Mouse (Mus musculus): ENCODE results near the gene Pex10.

GRCm38 (mm10) chr4:155034202-155034601, 32.6 kb upstream of the Pex10 start:
- no peak for TF ChIP-seq CTCF (IDR thresholded peaks at IDR 0.05; ENCODE audit: low read depth)
- TF ChIP-seq EP300 (IDR thresholded peaks at IDR 0.05; ENCODE audit: low read depth): no peak

All from liver, postnatal 0 days (tissue).